Mouse (Mus musculus) liver, embryonic 14.5 days (tissue): ENCODE results near the gene Morc1.

ENCODE experiments used
- CTCF ChIP-seq: IDR thresholded peaks from 2 replicates; pipeline ENCODE4 v1.5.1; 2016; ENCODE audit warnings: antibody characterized with exemption, low read depth, control low read depth
- EP300 ChIP-seq: IDR thresholded peaks from 2 replicates; pipeline ENCODE4 v1.6.1; 2016; ENCODE audit warnings: antibody characterized with exemption, low read depth

- TF ChIP-seq EP300 (no peak), CTCF (no peak)
These were observed 196.3 kb downstream of the Morc1 start for GRCm38 (mm10) chr16:48627296-48627695.
